Mouse (Mus musculus): ENCODE results near the gene 1700066M21Rik. TPM values are rescaled to one million over a fixed set of nuclear protein-coding genes. Genes with fewer than 3 reads are reported as not detected.

1700066M21Rik gene
- polyA plus RNA-seq, 1 experiment from 2014 or later: 10.9 TPM

DNA sequence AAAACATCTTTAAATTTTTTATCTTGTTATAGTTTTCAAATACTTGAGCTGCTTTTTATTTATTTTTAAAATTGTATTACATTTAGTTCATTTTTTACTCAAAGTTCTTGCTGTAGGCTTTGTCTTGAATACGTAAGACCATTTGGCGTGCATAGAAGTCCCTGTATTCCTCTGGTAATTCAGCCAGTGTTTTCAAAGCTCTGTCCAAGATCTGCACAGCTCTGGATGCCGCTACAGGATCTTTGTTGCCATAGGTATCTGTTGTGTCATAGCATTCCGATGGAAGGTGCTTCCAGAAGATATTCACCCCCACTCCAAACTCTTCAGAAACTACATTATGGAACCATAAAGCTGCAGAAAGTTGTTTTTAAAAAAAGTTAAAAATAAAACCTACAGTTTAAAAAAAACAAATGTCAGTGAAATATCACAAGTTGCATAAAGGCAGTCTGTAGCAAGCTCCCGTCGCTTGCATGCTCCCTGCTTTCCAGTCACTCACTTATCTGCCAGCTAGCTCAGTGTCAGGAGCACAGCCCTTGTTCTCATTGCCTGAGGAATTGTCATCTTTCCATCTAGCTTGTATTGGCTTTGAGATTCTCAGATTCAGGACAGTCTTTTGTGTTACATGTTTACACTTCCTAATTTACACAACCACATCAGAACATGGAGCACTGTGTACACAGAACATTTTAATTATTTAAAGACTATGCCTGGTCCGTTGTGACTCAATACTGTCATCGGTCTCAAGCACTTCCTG is 11.2 kb downstream of the 1700066M21Rik start:
- no peak overlapping the region for H3K27ac ChIP-seq (ENCODE audit: low read length)
- H3K9me3 ChIP-seq (ENCODE audit: control insufficient read depth, low read length): no peaks in the 10 kb centered on the region
- H3K27me3 ChIP-seq (replicated peaks; ENCODE audit: control insufficient read depth, insufficient read depth, low read length): no peaks in the 10 kb centered on the region
- ATAC-seq: no peak
- H3K4me1 ChIP-seq (ENCODE audit: control insufficient read depth, insufficient read depth, low read length): no peaks in the 10 kb centered on the region
- H3K36me3 ChIP-seq (ENCODE audit: control insufficient read depth, insufficient read depth, low read length): peaks cover 3% of the 10 kb centered on the region; the same call in 1 of the 2 replicates
- WGBS: 87% methylated on average over 8 of the region's 8 CpGs
- H3K4me3 ChIP-seq (ENCODE audit: low read length): no peak overlapping the region
- no peak overlapping the region for H3K9ac ChIP-seq (ENCODE audit: low read depth, low read length)
- no peak overlapping the region for H3K4me2 ChIP-seq (ENCODE audit: low read depth, low read length)

DNA sequence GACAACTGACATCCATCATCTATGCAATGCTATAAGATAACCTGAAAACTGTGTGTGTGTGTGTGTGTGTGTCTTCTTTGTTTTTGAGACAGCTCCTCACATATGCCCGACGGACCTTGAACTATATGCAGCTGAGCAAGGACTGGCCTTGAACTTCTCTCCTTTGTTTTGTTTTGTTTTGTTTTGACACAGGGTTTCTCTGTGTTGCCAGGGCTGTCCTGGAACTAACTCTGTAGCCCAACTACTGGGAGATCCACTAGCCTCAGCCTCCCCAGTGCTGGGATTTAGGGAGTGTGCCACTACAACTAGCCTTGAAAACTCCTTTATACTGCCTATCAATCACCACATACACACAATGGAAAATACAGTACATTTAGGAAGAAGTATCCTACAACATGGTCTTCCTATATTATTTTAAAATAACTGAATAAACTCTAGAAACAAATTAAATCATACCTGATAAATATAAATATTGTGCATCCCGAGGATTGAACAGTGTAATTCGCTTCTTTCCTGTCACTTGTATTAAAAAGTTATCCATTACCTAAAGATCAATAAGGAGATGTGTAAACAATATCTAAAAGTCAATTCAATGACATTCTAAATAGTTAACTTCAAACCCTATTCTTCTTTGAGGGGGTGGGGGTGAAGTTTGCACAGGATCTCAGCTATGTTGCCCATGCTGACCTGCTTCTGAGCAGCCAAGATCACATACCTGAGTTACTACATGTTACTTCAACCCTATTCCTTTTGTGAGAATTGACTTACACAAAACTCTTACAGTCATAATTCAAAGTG is 13.8 kb downstream of the 1700066M21Rik start:
- Histone ChIP-seq H3K4me1 (ENCODE audit: control insufficient read depth, insufficient read depth, low read length) (no peaks in the 10 kb centered on the region), H3K27ac (ENCODE audit: low read length) (no peak overlapping the region), H3K36me3 (ENCODE audit: control insufficient read depth, insufficient read depth, low read length) (peaks cover 7% of the 10 kb centered on the region; the same call in 1 of the 2 replicates), H3K27me3 (replicated peaks; ENCODE audit: control insufficient read depth, insufficient read depth, low read length) (no peaks in the 10 kb centered on the region), H3K4me3 (ENCODE audit: low read length) (no peak overlapping the region), H3K9ac (ENCODE audit: low read depth, low read length) (no peak overlapping the region), H3K4me2 (ENCODE audit: low read depth, low read length) (no peak overlapping the region), H3K9me3 (ENCODE audit: control insufficient read depth, low read length) (no peaks in the 10 kb centered on the region)
- no peak for ATAC-seq
- WGBS: 77% methylated on average over 4 of the region's 4 CpGs

GRCm38 (mm10) chr1:57392417-57392816 is 15.0 kb downstream of the 1700066M21Rik start:
- Histone ChIP-seq H3K9ac (ENCODE audit: low read depth, low read length) (no peak overlapping the region), H3K36me3 (ENCODE audit: control insufficient read depth, insufficient read depth, low read length) (peaks cover 9% of the 10 kb centered on the region; the same call in 1 of the 2 replicates), H3K27ac (ENCODE audit: low read length) (no peak overlapping the region), H3K9me3 (ENCODE audit: control insufficient read depth, low read length) (no peaks in the 10 kb centered on the region), H3K4me3 (ENCODE audit: low read length) (no peak overlapping the region), H3K4me2 (ENCODE audit: low read depth, low read length) (no peak overlapping the region), H3K4me1 (ENCODE audit: control insufficient read depth, insufficient read depth, low read length) (no peaks in the 10 kb centered on the region), H3K27me3 (replicated peaks; ENCODE audit: control insufficient read depth, insufficient read depth, low read length) (no peaks in the 10 kb centered on the region)
- WGBS: 84% methylated on average over 4 of the region's 4 CpGs
- ATAC-seq: no peak

DNA sequence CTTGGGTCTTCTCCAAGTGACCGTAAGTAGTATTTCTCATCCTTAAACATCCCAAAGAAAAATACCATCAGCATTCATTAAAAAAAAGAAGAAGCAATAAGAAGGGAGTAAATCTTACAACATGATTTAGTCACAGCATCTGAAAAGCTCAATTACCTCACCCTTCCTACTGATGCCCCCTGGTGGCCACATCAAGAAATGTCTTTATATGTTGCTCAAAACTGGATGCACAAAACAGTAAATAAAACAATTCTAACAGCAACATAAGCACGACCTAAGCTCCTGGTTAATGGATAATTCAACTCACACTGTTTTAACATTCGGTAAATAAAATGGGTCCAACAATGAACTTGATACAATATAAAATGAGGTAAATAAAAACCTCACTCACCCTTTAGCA is 16.6 kb downstream of the 1700066M21Rik start:
- no peaks in the 10 kb centered on the region for H3K9me3 ChIP-seq (ENCODE audit: control insufficient read depth, low read length)
- no peak overlapping the region for H3K4me3 ChIP-seq (ENCODE audit: low read length)
- no peak for ATAC-seq
- 66% methylated on average over 3 of the region's 3 CpGs for WGBS
- no peaks in the 10 kb centered on the region for H3K27me3 ChIP-seq (replicated peaks; ENCODE audit: control insufficient read depth, insufficient read depth, low read length)
- H3K27ac ChIP-seq (ENCODE audit: low read length): no peak overlapping the region
- H3K4me1 ChIP-seq (ENCODE audit: control insufficient read depth, insufficient read depth, low read length): no peaks in the 10 kb centered on the region
- H3K9ac ChIP-seq (ENCODE audit: low read depth, low read length): no peak overlapping the region
- peaks cover 9% of the 10 kb centered on the region; the same call in 1 of the 2 replicates for H3K36me3 ChIP-seq (ENCODE audit: control insufficient read depth, insufficient read depth, low read length)
- no peak overlapping the region for H3K4me2 ChIP-seq (ENCODE audit: low read depth, low read length)

DNA sequence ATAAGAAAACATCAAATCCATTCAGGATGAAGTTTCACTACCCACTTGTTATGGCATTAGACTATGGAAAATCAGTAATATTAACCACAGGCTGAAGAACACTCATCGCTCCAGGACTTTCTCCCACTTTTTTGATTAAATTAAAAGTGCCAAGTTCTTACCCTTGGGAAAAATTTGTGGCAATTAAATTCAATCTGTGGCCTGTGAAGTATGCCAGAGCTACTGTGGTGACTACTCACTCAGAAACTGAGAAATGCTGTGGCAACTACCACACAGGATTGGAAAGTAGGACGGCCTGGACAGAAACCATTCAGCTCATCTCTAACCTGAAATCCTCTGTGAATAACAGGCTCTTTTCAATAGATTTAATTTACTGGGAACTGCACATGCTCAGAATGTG is 22.9 kb downstream of the 1700066M21Rik start:
- Histone ChIP-seq H3K36me3 (ENCODE audit: control insufficient read depth, insufficient read depth, low read length) (peaks cover 7% of the 10 kb centered on the region; the same call in 1 of the 2 replicates), H3K4me2 (ENCODE audit: low read depth, low read length) (no peak overlapping the region), H3K4me3 (ENCODE audit: low read length) (no peak overlapping the region), H3K27ac (ENCODE audit: low read length) (no peak overlapping the region), H3K27me3 (replicated peaks; ENCODE audit: control insufficient read depth, insufficient read depth, low read length) (no peaks in the 10 kb centered on the region), H3K4me1 (ENCODE audit: control insufficient read depth, insufficient read depth, low read length) (0 out of 2 replicates have a peak, but pooled peaks cover under 1% of the 10 kb centered on the region), H3K9me3 (ENCODE audit: control insufficient read depth, low read length) (no peaks in the 10 kb centered on the region), H3K9ac (ENCODE audit: low read depth, low read length) (no peak overlapping the region)
- no peak for ATAC-seq
- WGBS: 90% methylated on average over 2 of the region's 2 CpGs

- H3K9me3 ChIP-seq (ENCODE audit: control insufficient read depth, low read length): no peaks in the 10 kb centered on the region
- no peaks in the 10 kb centered on the region for H3K27me3 ChIP-seq (replicated peaks; ENCODE audit: control insufficient read depth, insufficient read depth, low read length)
- no peak overlapping the region for H3K9ac ChIP-seq (ENCODE audit: low read depth, low read length)
- H3K27ac ChIP-seq (ENCODE audit: low read length): no peak overlapping the region
- no peak for ATAC-seq
- H3K4me1 ChIP-seq (ENCODE audit: control insufficient read depth, insufficient read depth, low read length): 0 out of 2 replicates have a peak, but pooled peaks cover 4% of the 10 kb centered on the region
- WGBS: 90% methylated on average over 2 of the region's 2 CpGs
- H3K36me3 ChIP-seq (ENCODE audit: control insufficient read depth, insufficient read depth, low read length): peaks cover 4% of the 10 kb centered on the region; the same call in 1 of the 2 replicates
- H3K4me3 ChIP-seq (ENCODE audit: low read length): no peak overlapping the region
- H3K4me2 ChIP-seq (ENCODE audit: low read depth, low read length): no peak overlapping the region
Observed at GRCm38 (mm10) chr1:57400877-57401276, 23.5 kb downstream of the 1700066M21Rik start.

DNA sequence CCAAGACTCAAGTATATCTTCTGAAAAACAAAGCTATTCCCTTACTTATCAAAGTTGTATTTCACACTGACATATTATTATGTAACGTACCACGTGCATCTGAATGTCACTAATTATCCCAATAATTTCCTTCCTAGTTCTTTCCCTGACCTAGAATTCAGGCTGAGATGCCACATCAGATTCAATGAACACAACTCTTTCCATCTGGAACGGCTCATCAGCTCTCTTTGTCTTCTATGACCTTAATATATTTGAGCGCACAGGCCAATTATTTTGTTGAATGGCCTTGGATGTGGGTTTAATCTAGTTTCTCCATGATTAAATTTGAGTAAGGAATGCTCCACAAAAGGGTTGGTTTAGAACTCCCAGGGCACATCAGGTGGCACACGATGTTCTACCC is 24.7 kb downstream of the 1700066M21Rik start:
- no peak for ATAC-seq
- 87% methylated on average over 5 of the region's 5 CpGs for WGBS

GRCm38 (mm10) chr1:57406187-57407151 is 29.0 kb downstream of the 1700066M21Rik start, which contains the start of the genes Maip1 and Tyw5:
Gene Maip1 (plus strand): TSS chr1:57406328.
Gene Tyw5 (minus strand): TSS chr1:57407101.
- H3K4me3 ChIP-seq (ENCODE audit: low read length): peak within 1 kb of the TSS; percentile 80
- under 1% methylated on average over 72 of the region's 72 CpGs for whole genome bisulfite sequencing
- peak within 1 kb of the TSS; percentile 96 for H3K27ac ChIP-seq (ENCODE audit: low read length)
- ATAC-seq: peak; percentile 93
- peak within 1 kb of the TSS; percentile 97 for H3K9ac ChIP-seq (ENCODE audit: low read depth, low read length)
- no peaks in the 10 kb centered on the region for H3K27me3 ChIP-seq (replicated peaks; ENCODE audit: control insufficient read depth, insufficient read depth, low read length)
- H3K9me3 ChIP-seq (ENCODE audit: control insufficient read depth, low read length): no peaks in the 10 kb centered on the region
- peak within 1 kb of the TSS; percentile 75 for H3K4me2 ChIP-seq (ENCODE audit: low read depth, low read length)
- no peaks in the 10 kb centered on the region for H3K36me3 ChIP-seq (ENCODE audit: control insufficient read depth, insufficient read depth, low read length)
- peaks cover 14% of the 10 kb centered on the region for H3K4me1 ChIP-seq (ENCODE audit: control insufficient read depth, insufficient read depth, low read length)

More for the DNA sequence above, 24.7 kb downstream of the 1700066M21Rik start:
- Histone ChIP-seq H3K27ac (ENCODE audit: low read length) (no peak overlapping the region), H3K9me3 (ENCODE audit: control insufficient read depth, low read length) (no peaks in the 10 kb centered on the region), H3K4me1 (ENCODE audit: control insufficient read depth, insufficient read depth, low read length) (0 out of 2 replicates have a peak, but pooled peaks cover 4% of the 10 kb centered on the region), H3K4me2 (ENCODE audit: low read depth, low read length) (no peak overlapping the region), H3K4me3 (ENCODE audit: low read length) (no peak overlapping the region), H3K36me3 (ENCODE audit: control insufficient read depth, insufficient read depth, low read length) (no peaks in the 10 kb centered on the region), H3K27me3 (replicated peaks; ENCODE audit: control insufficient read depth, insufficient read depth, low read length) (no peaks in the 10 kb centered on the region), H3K9ac (ENCODE audit: low read depth, low read length) (no peak overlapping the region)

Measured in intestine, embryonic 16.5 days (tissue).